Mouse (Mus musculus) WW6 (cell line): Measurements from ENCODE around the gene Foxb1.

ENCODE experiments used
- DNase-seq: peaks from one replicate; pipeline ENCODE4 v3.0.0-alpha.2; 2013; ENCODE audit warnings: low read depth, low spot score

The Foxb1 gene

DNA sequence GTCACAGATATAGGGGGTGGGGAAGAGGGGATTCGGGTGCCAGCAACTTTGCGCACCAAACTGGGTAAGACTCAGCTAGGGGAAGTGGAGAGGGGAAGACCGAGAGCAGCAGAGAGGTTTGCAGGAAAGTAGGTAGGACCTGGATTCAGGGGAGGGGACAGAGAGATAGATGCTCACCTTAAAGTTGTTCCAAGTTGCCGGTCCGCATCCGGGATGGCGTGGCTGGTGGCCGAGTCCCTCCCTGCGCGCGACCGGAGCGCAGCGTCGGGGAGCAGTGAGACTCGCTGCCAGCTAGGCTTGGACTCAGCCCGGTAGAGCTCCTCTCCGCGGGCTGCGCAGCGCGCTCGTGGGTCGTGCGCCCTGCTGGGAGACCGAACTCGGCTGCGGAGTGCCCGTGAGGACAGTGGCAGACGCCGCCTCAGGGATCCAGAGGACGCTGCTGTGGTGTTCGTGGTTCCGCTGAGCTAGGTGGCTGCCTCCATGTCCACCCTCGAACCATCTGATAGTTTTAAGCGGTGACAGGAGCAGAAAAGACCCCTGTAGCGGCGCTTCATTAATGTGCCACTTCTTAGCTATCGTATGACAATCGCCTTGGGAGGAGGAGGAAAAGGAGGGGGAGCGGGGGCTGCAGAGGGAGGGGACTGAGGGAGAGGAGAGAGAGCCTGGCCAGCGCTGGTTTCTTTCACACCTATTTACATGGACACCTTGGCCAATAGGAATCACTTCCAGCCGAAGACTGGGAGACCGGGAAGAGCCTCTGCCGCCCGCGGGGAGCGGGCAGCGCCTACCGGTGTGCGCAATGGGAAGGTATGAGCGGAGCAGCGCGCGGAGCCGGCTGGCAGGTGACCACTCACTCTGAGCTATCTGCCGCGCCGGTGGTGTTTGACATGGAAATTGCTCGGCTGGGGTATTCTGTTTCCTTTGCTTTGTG lies at the start of gene Foxb1:
Gene Foxb1, minus strand, starts transcription at position 570 of the 931 bp plus-strand sequence.
- DNase-seq: no peak

DNA sequence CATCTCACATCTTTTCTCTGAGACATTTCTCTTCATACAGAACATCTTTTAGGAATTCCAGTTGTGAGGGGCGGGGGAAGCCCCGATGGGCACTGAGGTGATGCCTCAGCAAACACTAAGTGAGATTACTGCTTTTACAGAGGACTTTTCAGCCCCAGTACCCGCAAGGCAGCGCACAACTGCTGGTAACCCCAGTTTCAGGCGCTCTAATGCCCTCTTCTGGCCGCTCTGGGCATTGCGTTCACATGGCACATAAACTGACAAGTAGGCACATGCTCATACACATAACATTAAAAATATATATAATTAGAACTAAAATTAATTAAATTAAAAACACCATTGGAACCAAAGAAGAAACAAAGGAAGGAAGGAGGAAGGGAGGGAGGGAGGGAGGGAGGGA lies 29.8 kb upstream of the Foxb1 start:
- DNase-seq: no peak

DNA sequence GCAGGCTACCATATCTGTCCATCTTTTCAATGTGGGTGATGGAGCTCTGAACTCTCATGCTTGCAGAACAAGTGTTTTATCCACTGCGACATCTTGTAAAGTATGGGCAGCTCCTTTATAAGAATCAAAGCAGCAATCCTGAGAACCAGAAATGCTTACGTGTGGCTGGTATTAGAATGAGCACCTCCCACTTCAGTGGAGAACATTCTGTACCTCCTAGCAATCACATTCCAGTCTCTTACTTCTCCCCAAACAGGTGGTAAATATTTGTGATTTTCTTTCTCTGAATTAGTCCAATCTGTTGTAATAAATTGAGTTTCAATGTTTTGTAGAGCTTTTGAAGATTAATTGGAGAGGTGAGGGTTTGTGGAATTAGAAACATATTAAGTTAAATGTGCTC lies 19.3 kb upstream of the Foxb1 start:
- DNase-seq: no peak

DNA sequence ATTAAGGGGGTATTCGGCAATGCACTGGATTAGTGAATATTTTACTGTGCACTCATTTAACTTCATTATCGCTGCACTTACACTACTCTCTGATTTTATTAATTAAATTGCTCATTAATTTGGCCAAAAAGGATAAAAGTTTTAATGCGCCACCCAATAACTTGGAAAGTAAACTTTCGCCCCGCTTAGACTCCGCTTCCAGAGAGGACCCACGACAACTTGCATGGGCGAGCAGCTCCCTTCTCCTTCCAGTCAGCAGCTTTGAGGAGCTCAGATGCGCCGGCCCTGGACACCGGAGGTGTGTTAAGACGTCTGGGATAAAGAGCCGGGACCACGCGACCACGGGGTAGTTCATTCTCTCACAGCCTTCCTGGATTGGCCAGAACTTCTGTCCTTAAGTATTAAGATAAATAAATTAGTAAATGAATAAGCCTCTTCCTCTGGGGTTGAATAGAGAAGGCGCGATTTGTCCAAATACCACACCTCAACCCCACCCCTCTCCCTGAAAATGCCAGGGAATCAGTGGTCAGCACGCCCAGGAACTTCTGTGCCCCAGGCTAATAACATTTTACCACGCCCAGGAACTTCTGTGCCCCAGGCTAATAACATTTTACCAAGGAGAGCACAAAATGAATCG lies 9.3 kb upstream of the Foxb1 start:
- DNase-seq: no peak

DNA sequence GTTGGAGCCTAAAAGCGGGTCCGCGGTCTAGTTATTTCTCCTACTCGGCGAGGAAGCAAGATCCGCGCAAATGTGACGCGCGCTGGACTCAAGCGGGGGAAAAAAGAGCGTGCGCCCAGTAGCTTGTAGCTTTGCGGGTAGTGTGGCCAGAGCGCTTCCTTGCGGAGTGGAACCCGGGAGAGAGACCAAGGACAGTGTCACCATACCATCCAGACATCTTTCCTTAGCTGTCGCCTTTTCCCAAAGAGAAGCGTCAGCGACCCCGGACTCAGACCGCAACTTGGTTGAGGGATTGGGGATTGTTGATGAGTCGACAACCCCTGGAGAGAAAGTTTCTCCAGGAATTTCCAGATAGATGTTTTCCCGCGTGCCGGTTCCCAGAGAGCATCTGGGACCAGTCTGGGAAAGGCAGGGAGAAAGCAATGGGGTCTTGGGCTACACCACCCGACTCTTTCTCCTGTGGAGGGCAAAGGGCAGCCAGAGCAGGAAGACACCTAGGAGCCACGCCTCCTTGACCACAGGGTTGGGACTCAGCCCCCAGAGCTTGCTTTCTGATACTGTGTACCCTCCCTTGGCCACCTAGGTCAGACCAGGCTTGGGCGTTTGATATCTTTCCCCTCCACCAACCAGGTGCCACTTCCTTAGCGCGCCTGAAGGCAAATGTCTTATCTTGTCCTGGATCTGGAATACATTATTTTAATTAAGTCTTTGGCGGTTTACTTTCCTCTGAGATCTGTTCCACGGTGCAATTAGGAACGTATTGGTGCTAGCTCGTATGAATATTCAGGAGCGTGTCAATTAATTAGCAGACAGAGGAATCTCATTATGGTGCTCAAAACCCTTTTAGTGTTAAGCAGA lies 8.6 kb upstream of the Foxb1 start:
- DNase-seq: no peak

DNA sequence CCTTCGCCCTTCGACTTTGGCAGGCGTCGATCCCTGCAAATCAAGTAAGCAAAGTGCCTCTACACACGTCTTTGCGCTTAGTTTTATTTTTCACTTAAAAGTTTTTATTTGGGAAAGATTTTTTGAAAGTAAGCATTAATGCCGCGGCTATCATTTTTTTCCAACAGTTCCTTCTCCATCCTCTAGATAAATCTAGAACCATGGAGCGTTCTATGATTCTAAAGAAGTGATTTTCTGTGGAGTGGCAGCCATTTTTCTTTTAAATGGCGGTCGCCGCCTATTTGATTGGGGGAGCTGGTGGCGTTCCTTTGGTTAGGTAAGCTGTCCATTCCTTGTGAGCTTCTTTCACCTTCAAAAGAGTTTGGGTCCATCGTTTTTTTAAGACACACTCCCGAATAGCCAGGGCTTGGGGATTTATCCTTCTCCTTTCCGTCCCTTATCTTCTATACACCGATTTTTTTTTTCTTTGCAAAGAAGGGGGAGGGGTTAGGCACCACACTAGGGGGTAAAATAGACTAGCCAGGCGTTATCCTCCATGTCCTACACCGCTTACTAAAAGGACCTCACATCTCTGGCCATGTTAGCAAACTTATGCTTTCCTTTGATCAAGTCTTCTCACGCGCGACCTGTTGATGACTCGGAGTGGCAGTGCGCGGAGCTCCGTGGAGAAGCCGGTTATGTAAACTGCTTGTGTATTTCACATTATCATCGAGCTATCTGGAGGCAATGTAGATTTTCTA lies 7.6 kb upstream of the Foxb1 start:
- no peak for DNase-seq

DNA sequence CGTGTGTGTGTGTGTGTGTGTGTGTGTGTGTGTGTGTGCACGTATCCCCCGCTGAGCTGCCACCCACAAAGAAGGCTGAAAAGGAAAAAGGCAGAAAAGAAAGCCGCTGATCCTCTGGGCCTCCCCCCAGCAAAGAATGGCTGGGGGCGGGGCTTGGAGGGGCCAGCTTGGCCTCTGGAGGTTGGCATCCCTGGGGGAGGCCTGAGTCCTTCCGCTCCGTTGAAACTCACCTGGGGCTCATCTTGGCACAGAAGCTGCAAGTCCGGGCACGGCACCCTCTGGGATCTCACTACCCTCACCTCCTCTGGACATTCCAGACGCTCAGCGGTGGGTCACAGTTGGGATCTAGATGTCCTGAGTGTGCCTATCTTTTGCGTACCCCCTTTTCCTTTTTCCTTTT lies 6.7 kb upstream of the Foxb1 start:
- DNase-seq: no peak

DNA sequence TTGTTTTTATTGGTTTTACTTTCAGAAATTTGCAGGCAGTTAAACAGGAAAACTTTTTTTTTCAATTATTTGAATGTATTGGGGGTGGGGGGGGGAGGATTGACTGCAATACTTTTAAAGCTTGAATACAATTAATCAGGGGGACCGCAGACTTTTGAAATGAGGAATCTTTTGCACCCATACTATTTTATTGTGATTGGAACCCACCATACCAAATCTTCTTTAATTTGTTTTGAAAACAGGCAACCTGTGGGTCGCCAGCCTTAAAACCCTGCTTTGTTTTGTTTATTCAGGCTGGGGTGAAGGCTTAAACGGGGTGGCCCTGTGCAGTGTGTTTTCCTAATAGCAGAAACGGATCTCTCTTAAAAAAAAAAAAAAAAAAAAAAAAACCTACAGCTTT lies 6.2 kb upstream of the Foxb1 start:
- no peak for DNase-seq

DNA sequence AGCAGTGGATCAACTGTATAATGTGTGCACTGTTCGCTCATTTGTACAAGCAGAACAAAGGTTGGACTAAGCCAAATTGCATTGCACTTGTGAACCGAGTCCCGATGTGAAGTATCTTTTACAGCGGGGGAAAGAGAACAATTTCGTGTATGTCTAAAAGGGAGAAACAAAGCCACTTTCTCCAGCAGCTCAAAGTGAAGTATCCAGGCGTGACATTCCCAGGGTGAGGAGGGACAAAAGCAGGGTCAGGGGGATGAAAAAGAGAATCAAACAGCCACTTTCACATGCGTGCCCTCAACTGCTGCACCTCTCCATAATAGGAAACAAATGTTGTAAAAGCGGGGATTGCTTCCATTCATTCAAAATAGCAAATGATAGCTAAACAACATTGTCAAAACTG lies 5.6 kb upstream of the Foxb1 start:
- no peak for DNase-seq

DNA sequence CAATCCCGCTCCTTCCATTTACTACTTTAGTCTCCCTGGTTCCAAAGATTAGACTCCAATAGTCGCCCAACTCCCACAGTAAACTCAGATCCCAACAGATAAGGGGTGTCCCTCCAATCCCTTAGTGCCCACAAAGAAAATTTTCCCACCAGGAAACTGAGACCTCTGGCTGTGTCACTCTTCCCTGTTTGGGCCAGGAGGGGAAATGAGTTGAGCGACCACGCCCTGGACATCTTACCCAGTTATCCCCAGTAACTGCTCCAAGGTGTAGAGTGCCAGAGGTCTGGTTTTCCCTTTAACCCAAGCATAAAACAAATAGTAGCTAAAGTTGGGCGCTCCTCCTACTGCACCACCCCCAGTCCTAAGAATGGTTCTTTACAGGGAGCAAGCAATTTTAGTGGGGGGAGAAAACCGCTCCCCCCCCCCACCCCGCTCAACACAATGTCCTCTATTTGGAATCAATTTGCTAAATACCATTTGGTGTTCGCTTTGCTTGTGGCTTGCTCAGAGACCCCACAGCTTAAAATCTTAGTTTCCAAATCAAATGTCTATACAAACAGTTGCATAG lies 4.8 kb upstream of the Foxb1 start:
- no peak for DNase-seq

DNA sequence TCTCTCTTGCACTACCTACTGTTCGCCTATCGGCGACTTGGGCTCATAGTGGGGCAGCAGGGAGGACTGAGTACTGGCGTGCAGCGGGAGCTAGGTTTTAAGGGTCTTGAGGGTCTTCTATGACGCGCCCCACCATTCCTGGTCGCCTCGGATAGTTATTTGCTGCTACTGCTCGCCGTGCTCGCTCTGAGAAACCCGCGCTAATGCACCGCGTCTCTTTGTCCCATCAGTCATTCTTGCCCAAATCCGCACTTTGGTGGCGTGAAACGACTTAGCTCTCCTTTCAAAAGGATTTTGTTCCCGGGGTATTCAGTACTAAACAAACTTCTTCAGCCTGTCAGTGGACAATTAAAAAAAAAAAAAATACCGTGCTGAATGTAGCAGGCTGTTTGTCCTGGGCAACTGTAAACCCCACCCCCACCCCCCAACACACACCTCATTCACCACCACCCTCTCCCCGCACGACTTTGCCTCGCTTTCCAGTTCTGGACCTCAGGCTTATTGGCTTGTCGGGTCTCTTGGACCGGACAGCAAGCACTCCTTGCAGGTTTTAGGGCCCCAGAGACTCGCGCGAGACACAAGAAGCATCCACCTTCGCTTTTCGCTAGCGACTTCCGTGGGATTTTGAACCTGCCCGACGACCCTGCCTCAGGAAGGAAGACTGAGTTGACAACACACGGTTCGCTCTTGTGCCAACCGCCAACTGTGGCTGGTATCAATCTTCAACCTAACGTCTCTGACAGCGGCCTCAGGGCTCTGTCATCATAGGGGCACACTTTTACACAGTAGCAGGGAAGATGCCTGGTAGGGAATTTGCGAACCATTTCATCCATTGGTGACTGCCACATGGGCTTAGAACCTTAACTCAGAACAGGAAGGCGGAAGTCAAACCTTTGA lies 4.1 kb upstream of the Foxb1 start:
- no peak for DNase-seq

DNA sequence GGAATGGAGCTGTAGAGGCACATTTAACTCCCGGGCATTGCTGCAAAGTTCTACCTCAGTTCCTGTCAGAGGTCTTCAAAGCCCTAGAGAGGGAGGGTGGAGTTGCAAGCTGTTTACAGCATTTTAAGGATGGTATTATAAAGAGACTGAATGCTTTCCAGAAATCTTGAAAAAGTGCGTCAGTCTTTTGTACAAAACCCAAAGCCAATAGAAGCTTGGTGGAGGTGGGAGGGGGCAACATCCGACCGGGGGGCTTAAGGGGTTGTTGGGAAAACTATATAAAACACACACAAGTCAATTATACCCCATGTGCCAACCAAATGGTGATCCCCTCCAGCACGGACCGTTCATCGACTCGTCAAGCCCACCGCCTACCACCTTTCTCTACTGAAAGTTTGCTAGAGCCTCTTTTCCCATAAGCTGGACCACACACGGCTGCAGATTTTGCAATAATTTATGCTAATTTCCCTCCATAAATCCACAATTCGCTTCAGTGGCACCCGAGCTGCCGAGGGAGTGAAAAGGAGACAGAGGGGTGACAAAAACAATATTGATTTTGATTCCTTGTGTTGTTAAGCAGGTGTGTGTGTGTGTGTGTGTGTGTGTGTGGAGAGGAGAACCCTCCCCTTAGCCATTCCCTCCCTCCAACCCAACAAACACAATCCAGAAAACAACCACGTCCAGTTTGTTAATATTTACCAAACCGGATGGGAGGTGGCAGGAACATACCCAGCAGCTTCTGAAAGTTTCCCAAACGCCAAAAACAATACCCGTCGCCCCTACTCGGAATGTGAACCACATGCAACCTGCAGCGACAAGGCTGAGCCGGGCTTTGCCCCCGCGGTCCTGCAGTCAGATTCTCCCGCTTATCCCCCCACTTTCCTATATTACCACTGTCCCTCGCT lies 3.2 kb upstream of the Foxb1 start:
- no peak for DNase-seq

DNA sequence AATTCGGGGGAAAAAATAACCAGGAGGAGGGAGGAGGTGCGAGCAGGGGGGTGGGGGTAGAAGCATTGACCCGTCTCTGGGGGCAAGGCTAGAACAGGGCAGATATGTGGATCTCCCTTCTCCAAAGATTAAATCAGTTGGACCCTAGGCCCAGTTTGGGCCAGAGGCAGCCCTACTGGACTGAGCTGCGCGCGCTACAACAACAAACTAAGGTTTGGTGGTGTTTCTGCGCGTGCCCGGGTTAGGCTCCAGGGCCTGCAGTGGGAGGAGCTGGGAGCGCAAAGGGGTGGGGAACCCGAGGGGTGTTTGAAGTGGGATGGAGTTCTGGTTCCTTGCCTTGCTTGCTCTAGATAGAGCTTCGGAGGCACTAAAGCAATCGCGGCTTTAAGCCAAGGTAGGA lies 2.0 kb upstream of the Foxb1 start:
- no peak for DNase-seq

DNA sequence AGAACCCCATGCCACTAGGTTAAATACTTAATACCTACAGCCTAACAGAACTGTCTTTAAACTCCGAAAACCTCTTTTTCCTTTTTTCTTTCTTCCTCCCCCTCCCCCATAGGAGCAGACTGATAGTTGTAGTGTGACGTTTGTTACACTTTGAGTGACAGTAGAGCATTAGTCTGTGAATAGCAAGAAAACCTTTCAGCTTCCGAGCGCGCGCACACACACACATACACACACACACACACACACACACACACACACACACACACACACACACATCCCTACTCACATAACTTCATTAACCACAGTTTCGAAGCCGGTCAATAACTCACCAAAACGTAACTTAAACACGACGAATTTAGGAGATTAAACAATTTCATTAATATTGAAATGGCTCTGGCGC lies 1.5 kb upstream of the Foxb1 start:
- no peak for DNase-seq

DNA sequence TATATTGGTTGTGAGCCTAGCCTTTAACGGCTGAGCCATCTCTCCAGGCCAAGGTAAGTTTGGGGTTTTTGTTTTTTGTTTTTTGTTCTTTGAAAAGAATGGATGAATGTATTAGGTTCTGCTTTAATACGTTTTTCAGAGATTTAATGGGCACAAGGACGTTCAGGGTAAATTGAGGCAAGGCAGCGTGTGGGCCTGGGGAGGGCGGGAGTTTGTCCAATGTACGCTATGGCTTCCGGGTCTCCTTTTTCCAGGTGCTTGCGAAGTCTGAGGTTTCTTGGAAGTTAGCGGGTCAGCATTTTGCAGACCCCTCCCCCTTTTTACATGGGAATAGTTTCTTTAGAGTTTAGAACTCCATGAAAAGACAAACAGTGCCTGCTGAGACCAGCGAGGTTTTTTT lies 829 bp upstream of the Foxb1 start:
- no peak for DNase-seq

DNA sequence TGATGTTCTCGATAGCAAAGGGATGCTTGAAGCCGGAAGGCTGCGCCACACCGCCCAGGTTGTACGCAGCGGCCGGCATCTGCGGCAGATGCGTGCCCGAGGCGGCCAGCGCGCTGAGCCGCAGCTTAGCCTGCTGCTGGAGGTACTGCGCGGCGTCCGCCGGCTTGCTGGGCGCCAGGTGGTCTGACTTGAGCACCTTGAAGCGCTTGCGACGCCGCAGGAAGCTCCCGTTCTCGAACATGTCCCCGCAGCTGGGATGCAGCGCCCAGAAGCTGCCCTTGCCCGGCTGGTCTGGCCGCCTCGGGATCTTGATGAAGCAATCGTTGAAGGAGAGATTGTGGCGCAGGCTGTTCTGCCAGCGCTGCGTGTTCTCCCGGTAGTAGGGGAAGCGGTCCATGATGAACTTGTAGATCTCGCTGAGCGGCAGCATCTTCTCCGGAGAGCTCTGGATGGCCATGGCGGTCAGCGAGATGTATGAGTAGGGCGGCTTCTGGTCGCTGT lies 969 bp downstream of the Foxb1 start:
- no peak for DNase-seq

DNA sequence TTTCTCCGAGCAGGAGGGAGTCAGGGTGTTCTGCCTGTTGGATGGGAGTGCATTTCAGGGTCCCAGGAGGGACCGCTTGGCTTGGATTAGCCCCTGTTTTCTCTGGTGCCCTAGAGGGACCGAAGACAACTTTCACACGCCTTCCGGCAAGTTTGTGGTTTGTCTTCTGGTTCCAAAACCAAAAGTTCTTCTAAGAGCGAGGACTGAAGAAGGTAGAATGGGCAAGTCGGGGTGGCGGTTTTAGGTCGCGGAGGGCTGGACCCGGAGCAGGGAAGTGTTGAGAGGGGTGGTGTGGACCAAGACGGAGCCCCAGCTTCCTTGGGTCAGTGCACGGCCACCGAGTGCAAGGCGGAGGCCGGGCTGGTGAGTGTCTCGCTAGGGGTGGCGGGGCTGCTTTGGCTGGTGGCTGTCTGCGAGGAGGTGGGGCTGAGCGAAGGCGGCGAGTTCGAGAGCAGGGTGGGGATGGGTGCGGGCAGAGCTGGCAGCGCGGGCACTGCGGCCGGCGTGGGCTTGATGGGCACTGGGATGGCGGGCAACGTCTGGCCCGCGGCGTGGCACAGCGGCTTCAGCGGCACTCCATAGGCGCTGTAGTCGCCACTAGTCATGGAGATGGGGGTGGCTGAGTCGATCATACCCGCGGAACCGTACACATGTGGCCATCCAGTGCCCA lies 1.7 kb downstream of the Foxb1 start:
- DNase-seq: no peak

DNA sequence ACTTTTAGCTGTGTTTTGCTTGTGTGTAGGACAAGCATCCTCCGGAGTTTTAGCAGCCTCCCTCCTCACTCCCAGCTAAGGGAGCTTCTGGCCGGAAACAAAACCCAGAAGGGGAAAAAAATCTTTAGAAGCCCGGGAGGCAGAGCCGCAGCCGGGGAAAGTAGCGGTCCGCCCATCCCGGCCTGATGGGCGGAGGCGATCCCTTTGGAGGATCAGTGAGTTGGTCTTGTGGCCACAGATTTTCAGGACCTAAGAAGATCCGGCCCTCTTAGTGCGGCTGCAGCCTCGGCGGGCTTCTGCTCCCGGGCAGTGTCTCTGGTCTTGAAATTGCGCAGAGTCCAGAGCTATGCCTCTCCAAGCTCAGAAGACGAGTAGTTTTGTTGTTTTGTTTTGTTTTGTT lies 2.2 kb downstream of the Foxb1 start:
- DNase-seq: no peak
